Mouse (Mus musculus) right cerebral cortex, postnatal 36 days (tissue): ENCODE data around the gene Mafg.
"Not testable (repeated sequence)": the region's sequence is repeated elsewhere in the genome, so short reads cannot be mapped to it uniquely, and the experiment has no call there.

Experiments used
- DNase-seq, 2 experiments: peaks; one replicate each; pipeline ENCODE4 v3.0.0; 2022; ENCODE audit warnings: low spot score in 2 of 2, mixed read lengths in 1 of 2

Mafg gene

GRCm38 (mm10) chr11:120598283-120598989, 35.0 kb downstream of the Mafg start, which contains the start of the genes Alyref and Anapc11:
Gene Alyref, minus strand, starts transcription at chr11:120598365.
Gene Anapc11, plus strand, starts transcription at chr11:120598421.
- peak; percentile 90 to 92 for DNase-seq

DNA sequence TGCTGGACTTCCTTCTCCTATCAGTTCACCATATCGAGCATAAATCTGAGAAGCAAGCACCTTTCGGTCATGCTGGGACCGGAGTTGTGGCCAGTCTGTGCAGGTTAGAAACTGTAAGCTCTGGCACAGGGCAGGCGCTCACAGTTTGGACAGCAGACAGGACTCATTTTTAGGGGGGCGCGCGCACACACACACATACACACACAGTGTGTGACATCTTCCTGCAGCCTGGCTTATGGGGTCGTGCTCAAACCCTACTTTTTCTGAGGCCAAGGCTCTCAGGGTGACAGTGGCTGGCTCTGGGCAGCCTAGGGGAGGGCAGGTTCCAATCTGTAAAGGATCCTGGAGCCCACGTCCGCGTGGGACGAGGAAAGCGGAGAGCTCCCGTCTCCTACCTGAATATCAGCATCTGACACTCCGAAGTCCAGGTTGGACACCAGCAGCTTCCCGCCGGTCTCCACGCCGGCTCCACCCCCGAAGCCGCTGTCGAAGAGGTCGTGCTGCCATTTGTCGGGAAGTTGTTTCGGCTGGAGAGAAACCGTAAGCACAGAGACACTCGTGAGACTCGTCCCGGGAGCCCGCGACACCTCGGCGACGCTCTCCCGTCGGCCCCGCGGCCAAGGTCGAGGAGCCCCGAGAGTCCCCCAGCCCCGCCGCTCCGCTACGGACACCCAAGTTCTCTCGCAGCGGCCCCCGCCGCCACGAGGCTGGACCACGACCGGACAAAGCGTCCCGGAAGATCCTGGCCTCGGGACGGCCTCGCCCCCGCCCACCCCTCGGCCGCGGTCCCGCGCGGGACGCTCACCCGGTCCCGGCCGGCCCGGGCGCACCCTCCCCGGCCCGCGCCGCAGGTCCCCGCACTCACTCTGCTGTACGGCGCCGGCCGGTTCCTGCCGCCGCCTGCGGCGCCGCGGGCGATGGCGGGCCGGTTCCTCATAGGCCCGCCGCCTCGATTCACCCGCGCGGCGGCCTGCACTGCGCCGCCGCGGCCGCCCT, 35.9 kb downstream of the Mafg start:
- no peak for DNase-seq

DNA sequence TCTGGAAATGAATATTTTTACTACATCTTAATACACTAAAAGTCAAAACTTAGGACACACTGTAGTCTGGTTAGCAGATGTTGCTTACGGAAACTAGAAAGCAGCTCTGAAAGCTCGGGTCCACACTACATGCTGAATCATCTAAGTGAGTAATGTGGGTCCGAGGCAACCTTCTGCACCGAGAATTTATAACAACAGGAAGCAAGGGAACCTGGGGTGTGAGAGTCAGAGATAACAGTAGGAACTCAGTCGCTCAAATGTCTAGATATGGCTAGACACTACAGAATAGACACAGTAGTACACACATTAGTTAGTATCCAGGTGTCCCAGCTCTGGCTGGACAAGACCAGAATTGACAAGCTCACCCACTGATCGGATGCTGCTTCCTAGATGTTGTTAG, 44.9 kb downstream of the Mafg start:
- DNase-seq = no peak

DNA sequence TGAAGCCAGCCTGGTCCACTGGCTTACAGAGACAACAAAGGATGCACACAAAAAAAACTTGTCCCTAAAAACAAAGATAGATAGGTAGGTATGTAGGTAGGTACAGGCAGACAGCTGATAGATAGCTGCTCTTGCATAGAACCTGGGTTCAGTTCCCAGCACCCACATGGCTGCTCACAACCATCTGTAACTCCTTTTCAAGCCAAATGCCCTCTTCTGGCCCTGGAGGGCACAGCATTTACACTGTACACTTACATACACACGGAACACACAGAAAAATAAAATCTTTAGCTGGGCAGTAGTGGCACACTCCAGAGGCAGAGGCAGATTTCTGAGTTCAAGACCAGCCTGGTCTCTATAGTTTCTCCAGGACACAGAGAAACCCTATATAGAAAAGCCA, 49.5 kb downstream of the Mafg start:
- DNase-seq = no peak

DNA sequence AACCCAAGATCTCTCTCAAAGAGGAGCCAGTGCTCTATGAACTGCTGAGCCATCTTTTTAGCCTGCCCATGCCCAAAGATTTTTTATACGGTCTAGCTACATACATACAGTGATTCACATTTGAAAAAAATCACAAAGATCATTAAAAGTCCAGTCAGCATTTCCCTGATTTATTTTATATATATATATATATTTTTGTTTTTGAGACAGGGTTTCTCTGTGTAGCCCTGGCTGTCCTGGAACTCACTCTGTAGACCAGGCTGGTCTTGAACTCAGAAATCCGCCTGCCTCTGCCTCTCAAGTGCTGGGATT, 50.5 kb downstream of the Mafg start:
- not testable (repeated sequence) for DNase-seq

- DNase-seq = no peak
Measured at GRCm38 (mm10) chr11:120582268-120582981, 51.0 kb downstream of the Mafg start.

- peak; percentile 78 to 84 for DNase-seq
Measured at GRCm38 (mm10) chr11:120581490-120582267, 51.7 kb downstream of the Mafg start, which contains the start of gene Arhgdia. Gene Arhgdia, minus strand, starts transcription at chr11:120581624.

DNA sequence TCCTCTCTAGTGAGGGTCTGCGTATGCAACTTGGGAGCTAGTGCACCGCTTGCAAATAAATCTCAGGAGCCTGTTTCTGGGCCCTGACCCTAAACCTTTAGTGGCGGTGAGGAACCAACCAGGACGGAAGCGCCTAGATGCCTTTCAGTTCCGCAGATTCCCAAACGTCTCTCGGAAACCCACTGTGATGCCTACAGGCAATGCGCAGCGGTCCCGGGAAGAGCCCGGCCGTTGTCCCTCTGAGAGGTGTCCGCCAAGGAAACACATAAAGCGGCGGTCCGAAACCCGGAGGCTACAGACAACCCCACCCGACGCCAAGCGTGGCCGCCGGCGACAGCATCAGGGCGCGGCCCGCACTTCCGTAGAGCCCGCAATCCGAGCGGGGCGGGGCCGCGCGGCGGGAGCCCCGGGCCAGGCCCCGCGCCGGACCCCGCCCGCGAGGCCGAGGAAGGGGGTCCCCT, 52.5 kb downstream of the Mafg start:
- DNase-seq = peak in 1 of 2 experiments; percentile 17

DNA sequence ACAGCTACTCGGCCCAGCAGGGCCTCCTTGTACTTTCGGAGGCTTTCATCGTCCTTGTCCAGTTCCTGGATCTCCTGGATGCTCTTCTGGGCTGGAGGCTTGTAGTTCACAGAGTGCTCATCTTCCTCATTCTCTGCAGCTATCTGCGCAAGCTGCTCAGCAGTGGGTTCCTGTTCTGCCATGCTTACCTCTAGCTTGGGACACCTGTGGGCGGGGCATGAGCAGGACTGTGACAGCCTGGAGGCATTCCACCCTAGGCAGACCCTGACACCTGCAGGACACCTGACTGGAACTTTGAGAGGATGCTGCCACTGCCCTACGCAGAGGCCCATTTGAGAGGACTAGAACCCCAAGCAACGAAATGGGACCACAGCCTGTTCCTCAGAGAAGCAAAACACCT, 53.2 kb downstream of the Mafg start:
- DNase-seq = peak in 1 of 2 experiments; percentile 4

GRCm38 (mm10) chr11:120579316-120580107, 53.9 kb downstream of the Mafg start:
- DNase-seq = no peak

GRCm38 (mm10) chr11:120578694-120579243, 54.6 kb downstream of the Mafg start:
- DNase-seq = no peak

DNA sequence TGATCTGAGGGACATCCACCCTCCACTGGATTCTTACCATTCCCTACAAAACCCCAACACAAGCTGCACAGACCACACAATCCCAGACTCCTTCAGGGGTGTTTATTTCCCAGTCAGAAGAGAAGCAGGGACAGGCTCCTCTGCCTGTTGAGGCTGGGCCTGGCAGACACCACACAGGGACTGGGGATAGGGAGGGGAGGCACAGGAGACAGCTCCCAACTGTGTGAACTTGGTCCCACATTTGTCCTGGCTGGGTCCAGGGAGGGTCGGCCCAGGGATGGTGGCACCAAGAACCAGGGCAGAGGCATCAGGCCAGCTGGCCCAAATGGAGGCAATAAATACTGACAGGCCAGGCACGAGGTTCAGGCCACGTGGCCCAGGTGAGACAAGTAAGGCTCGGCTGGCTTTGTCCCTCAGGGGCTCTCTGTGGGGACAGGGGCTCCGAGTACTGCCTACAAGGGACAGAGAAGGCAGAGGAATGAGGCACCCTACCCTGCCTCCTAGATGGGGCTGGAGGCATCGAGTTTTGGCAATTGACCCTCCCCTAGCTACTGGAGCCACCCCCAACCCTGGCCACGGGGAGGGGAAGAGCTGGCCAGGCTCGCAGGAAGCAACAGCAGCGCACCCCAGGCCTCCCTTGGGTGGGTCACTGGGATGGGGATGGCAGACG, 55.2 kb downstream of the Mafg start:
- DNase-seq = no peak

DNA sequence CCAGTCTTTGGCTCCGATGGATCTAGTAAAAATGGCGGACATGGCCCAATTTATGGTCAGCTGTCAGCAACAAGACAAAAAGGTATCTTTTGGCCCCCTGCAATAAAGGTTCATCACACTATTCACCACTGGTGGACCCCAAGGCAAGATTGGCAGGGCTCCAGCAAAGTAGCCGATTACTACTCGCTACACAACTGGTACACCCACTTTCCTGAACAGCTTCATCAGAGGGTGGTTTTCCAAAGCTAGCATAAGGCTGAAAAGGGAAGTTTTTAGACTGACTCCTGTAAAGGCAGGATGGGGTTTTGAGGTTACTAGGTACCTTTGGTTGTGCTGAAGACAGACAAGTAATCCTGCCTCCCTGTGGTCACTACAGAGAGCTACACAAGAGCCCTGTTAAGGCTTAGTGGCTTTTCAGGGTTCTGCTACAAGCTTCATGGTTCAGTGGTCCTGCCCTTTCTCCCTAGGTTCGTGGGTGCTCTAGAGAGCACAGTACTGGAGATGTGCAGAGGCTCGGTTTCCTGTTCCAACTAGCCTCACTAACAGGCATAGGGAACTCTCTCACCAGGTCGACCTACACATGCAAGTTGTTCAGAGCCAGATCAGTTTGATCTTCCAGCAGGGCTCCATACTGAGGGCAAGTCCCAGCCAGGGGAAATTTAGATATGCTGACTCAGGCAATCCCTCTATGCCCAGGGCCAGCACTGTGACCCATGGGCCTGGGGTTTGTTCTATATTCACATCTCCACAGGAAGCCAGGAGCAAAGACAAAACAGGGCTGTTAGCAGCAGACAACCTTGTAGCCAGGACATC, 56.0 kb downstream of the Mafg start:
- DNase-seq = no peak

- no peak for DNase-seq
Measured at GRCm38 (mm10) chr11:120576365-120576981, 56.9 kb downstream of the Mafg start.

DNA sequence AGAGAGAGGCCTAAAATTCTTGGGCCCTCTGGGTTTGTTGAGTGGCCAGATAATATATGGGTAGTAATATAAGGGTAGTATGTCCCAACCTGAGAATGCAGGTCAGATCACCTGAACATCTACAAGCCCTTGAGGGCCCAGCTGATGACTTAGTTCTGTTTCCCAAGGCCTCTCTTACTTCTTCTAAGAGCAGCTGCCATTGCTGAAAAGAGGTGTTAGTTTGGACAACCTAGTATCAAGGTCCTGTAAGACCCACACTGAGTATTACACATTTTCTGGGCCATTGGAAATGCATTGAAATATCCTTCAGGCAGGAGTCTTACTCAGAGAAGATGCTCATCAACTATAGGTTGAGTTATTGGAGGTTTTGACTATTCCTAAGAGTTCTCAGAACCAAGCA, 57.5 kb downstream of the Mafg start:
- DNase-seq = no peak
